Mouse (Mus musculus) colon, adult 2 months (tissue): ENCODE measurements around the gene Mrgbp. TPM values are rescaled to one million over a fixed set of nuclear protein-coding genes. Genes with fewer than 3 reads are reported as not detected.

ENCODE experiments used
- polyA plus RNA-seq: library from polyadenylated mRNA; depleted of rRNA; stranded (reverse); fragments of >200 nt; gene quantifications from 2 replicates; pipeline ENCODE4 v1.2.3, GENCODE M21; 2012; rRNA removed

The Mrgbp gene
- polyA plus RNA-seq: 30.0 and 34.1 TPM in 2 replicates

GRCm38 (mm10) chr2:180581002-180581401, at the start of gene Mrgbp:
Gene Mrgbp (plus strand): TSS chr2:180581304.

GRCm38 (mm10) chr2:180589123-180589831, 8.2 kb downstream of the Mrgbp start, which contains the start of gene Ogfr:
Gene Ogfr (plus strand): TSS chr2:180589245.

GRCm38 (mm10) chr2:180597490-180597889, 16.4 kb downstream of the Mrgbp start, which contains the start of gene Col9a3:
Gene Col9a3 (plus strand): TSS chr2:180597790.

Other genes starting within 250 kb of the Mrgbp start
- gene Gata5, start 246.6 kb upstream of the Mrgbp start, polyA plus RNA-seq: 0.80 and 0.98 TPM in 2 replicates
- gene Slco4a1, start 125.1 kb upstream of the Mrgbp start, polyA plus RNA-seq: 12.3 and 13.6 TPM in 2 replicates
- gene Ntsr1, start 81.3 kb upstream of the Mrgbp start, polyA plus RNA-seq: 1.5 and 2.0 TPM in 2 replicates
- gene Ogfr, start 7.9 kb downstream of the Mrgbp start, polyA plus RNA-seq: 30.5 and 47.5 TPM in 2 replicates
- 0.69 and 1.1 TPM in 2 replicates for gene Col9a3, start 16.5 kb downstream of the Mrgbp start, polyA plus RNA-seq
- not detected in 2 replicates for gene Tcfl5, start 61.4 kb downstream of the Mrgbp start, polyA plus RNA-seq
- gene Dido1, start 128.7 kb downstream of the Mrgbp start, polyA plus RNA-seq: 10.3 and 11.9 TPM in 2 replicates
- gene Gid8, start 128.8 kb downstream of the Mrgbp start, polyA plus RNA-seq: 24.9 and 27.5 TPM in 2 replicates
- 189 and 202 TPM in 2 replicates for gene Slc17a9, start 144.0 kb downstream of the Mrgbp start, polyA plus RNA-seq
- gene Bhlhe23, start 195.6 kb downstream of the Mrgbp start, polyA plus RNA-seq: not detected in 2 replicates